Mouse (Mus musculus) brown adipose tissue, adult 24 weeks (tissue): Measurements from ENCODE around the gene Osmr. TPM values are rescaled to one million over a fixed set of nuclear protein-coding genes. Genes with fewer than 3 reads are reported as not detected.
"Not testable (repeated sequence)": the region's sequence is repeated elsewhere in the genome, so short reads cannot be mapped to it uniquely, and the experiment has no call there.

Experiments
- H3K27ac ChIP-seq: fragments of 200-500 bp; replicated peaks from 2 replicates; pipeline ENCODE4 v1.5.1; 2012; ENCODE audit warnings: low read depth, mild to moderate bottlenecking, low read length
- H3K4me1 ChIP-seq: fragments of 200-500 bp; 2 replicates; pipeline ENCODE4 v1.6.1; 2012; ENCODE audit warnings: low read length, mixed read lengths; ENCODE audit not compliant: control insufficient read depth, insufficient read depth, insufficient read length
- H3K4me3 ChIP-seq: fragments of 200-500 bp; 2 replicates; pipeline ENCODE4 v1.5.1; 2012; ENCODE audit warnings: low read depth, mild to moderate bottlenecking, low read length, moderate library complexity; ENCODE audit not compliant: insufficient read depth
- polyA plus RNA-seq: library from polyadenylated mRNA; stranded (reverse); fragments of >200 nt; gene quantifications from 2 replicates; pipeline ENCODE4 v1.2.4, GENCODE M21; 2012; ENCODE audit not compliant: missing spikeins, insufficient read depth, insufficient read length

Osmr gene
- polyA plus RNA-seq, 1 experiment: 3.4 TPM

DNA sequence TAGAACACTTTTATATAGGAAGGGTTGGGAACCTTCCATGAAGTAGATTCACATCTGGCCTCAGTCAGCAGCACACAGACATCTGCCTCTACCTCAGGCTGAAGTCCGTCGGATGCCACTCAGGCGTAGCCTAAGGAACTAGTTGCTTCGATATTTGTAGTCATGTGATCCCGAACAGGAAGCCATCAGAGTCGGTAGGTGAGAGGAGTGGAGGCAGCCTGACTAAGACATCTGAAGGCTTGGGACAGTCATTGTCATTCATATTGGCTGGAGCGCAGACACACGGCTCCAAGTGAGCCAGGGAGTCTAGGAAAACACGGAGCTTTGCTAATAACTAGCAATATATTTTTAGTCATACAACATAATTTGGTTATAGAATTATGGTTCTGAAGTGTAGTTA is 6.4 kb upstream of the Osmr start:
- no peak overlapping the region for H3K4me3 ChIP-seq
- H3K27ac ChIP-seq: no peak overlapping the region

DNA sequence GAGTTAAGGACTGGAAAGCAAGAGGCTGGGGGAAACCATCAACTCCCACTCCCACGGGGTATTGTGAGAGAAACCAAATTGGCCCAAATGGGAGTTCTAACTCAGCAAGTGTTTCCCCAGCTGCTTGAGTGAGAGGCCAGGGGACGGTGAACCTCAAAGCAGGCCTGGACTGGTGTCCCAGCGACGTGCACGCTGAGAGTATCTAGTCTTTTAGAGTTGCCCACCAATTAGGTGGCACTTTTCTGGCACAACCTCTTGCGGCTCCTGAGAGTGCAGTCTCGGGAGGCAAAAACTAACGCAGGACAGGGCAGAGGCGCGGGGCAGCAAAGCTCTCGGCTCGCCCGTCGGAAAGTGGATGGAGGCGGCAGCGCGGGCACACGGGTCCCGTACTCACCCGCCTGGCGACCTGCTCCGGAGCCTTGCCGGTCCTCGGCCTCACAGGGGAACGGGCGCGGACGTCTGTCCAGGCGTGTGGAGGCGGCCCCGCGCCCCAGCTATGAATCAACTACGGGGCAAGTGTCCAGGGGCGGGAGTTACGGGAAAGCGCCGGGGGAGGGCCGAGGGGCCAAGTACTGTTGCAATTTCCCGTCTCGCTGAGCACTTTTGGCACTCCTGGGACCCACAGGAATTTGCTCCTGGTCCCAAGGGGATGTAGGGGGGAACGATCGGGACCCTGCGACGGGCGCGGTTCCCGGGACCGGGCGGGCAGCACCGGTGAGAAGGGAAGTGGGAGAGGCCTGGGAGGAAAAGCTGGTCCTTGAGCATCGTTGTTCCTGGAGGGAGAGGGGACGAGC is 765 bp downstream of the Osmr start:
- Histone ChIP-seq H3K4me3 (peak overlapping the region; percentile 73), H3K27ac (peak overlapping the region; percentile 88), H3K4me1 (peaks cover 4% of the 10 kb centered on the region; the same call in 1 of the 2 replicates)

More for the DNA sequence above, 6.4 kb upstream of the Osmr start:
- no peaks in the 10 kb centered on the region; the same call in 1 of the 2 replicates for H3K4me1 ChIP-seq

DNA sequence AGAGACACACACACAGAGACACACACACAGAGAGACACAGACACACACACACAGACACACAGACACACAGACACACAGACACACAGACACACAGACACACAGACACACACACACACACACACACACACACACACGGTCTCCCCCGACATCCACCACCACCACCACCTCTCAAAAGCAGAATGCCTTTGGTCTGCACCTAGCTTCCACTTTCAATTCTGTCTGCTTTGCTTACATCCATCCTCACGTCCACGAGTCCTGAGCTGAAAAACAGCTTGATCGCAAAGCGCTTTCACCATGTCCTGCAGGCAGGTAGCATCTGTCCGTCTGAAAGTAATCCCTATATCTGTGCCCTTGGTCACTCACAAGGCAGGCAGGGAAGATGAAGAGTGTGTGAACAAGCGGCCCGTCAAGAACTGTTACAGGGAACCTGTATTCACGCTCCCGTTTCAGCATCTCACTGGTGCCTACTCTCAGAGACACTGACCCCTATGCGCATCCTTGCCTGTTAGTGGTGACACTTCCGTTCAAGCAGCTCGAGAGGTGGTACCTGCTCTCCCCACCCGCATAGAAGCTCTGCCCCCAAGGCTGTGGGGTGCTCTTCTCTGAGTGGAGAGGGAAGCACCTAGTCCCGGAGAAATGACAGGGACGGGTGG is 1.5 kb downstream of the Osmr start:
- peaks cover 4% of the 10 kb centered on the region; the same call in 1 of the 2 replicates for H3K4me1 ChIP-seq
- H3K27ac ChIP-seq: peak overlapping the region; percentile 88
- H3K4me3 ChIP-seq: peak overlapping the region; percentile 73

DNA sequence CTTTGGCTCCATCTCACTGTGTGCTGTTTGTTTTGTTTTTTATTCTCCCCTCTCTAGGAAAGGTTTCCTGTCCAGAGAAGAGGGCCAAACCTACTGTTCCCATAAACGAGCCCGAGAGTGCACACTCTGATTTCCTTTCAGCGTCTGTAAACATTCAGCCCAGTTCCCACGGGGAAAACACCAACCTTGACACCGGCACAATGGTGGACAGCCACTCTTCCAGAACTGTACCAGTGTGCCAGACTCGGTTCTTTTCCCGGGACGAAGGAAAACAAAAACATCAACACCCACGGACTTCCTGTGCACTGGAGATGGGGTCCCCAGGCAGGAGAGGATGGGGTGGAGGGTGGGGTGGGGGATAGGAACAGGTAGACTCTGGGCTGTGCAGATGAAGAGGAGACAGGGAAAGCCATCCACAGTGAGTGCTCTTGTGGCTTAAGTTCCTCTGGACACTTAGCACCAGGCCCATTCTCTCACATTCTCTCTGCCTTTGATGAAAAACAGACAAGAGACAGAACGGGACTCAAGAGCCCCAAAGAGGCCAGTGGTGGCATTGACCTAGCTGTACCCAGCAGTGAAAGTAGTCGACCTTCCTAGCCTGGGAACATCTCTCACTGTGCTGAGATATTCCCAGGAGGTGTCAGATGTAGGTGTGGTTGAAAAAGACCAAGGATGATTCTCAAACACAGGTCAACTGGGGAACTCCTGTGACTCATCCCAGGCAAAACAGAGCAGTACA is 3.0 kb downstream of the Osmr start:
- peak overlapping the region; percentile 73 for H3K4me3 ChIP-seq

DNA sequence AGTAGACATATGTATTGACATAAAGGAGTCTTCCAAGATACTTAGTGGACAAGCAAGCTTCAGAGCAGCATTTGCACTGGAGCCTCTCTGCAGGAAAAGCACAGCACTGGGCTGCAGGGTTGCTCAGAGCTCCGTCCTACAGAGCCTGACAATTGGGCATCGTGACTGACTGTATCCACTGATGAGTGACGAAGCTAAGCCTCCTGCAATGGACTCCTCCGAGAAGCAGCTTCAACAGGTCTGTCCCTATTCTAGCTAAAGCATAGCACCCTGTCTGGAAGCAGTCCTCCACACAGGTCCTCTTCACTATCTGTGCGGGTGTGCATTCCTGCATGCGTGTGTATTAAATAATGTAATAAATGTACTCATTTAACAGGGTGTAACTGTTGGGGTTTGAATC is 7.9 kb downstream of the Osmr start:
- H3K4me3 ChIP-seq: no peak overlapping the region
- H3K4me1 ChIP-seq: peaks cover 8% of the 10 kb centered on the region; the same call in 1 of the 2 replicates

More for the DNA sequence above, 3.0 kb downstream of the Osmr start:
- peaks cover 4% of the 10 kb centered on the region; the same call in 1 of the 2 replicates for H3K4me1 ChIP-seq
- peak overlapping the region; percentile 93 for H3K27ac ChIP-seq

DNA sequence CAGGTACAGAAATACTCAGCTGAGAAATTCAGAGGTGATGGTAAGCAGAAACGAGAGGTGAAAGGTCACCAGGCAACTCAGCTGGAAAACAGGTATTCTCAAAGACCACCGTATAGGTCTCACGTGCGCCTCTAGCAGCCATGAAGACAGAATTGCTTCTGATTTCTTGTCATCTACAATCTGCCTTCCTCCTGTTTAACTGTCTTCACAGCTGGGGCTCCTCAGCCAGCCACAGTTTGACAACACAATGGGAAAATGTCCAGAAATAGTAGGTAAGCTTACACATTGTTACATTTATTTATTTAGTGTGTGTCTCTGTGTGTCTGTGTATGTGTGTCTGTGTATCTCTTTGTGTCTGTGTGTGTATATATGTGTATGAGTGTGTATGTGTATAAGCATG is 12.6 kb downstream of the Osmr start:
- Histone ChIP-seq H3K4me3 (no peak overlapping the region), H3K4me1 (peaks cover 14% of the 10 kb centered on the region), H3K27ac (no peak overlapping the region; the same call in 1 of the 2 replicates)

More for the DNA sequence above, 7.9 kb downstream of the Osmr start:
- no peak overlapping the region for H3K27ac ChIP-seq

DNA sequence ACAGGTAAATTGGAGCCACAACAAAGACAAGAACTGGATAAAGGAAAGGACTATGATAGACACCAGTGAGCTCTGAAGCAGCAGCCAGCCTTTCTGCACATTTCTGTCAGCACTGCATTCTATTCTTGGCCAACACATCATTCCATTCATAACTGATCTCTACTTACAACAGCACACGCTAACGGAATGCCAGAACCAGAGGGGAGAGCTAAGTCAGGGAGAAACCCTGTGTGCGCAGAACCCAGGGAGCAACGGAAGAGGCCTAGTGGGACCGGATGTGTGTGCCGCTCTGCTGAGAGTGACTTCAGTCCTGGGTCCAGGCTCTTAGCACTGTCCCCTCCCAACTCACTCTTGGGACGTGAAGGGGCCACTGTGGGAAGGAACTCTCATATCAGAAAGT is 13.2 kb downstream of the Osmr start:
- H3K4me3 ChIP-seq: no peak overlapping the region
- peak overlapping the region; percentile 2; the same call in 1 of the 2 replicates for H3K27ac ChIP-seq
- H3K4me1 ChIP-seq: peaks cover 14% of the 10 kb centered on the region

DNA sequence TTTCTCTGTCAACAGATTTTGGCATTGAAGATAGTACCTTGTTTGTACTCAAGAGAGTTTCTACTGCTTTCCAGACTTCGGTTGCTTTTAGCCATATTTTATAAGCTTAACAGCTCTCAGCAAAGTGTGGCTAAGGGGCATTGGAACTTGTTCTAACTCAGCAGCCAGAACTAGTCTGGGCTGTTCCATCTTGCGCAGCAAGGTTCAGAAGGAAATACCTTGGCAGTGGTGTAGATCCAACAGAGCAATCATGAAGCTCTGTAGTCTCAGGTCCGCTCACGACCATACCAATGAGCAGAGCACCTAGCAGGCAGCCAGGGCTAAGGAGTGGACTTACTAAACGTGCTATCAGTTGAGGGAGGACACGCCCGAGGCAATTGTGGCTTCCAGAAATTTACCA is 15.0 kb downstream of the Osmr start:
- H3K4me1 ChIP-seq: peaks cover 11% of the 10 kb centered on the region
- no peak overlapping the region for H3K4me3 ChIP-seq
- no peak overlapping the region for H3K27ac ChIP-seq

DNA sequence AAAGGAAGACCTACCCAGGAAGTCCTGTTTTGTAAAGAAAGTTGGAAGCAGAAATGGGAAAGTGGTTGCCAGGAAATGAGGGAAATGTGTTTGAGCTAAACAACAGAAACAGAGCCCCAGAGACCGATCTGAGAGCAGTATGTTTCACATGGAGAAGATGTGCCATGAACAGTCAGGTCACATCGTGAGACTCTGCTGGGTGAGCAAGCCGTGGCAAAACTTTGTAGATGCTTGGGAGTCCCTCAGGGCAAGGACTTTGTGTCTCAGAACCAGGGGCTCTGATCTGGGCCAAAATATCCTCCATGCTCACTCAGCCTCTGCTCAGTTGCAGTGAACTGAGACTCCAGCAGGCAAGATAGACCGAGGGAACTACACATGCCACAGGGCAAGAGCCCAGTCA is 15.9 kb downstream of the Osmr start:
- Histone ChIP-seq H3K4me1 (peaks cover 7% of the 10 kb centered on the region), H3K4me3 (no peak overlapping the region), H3K27ac (peak overlapping the region; percentile 31)

DNA sequence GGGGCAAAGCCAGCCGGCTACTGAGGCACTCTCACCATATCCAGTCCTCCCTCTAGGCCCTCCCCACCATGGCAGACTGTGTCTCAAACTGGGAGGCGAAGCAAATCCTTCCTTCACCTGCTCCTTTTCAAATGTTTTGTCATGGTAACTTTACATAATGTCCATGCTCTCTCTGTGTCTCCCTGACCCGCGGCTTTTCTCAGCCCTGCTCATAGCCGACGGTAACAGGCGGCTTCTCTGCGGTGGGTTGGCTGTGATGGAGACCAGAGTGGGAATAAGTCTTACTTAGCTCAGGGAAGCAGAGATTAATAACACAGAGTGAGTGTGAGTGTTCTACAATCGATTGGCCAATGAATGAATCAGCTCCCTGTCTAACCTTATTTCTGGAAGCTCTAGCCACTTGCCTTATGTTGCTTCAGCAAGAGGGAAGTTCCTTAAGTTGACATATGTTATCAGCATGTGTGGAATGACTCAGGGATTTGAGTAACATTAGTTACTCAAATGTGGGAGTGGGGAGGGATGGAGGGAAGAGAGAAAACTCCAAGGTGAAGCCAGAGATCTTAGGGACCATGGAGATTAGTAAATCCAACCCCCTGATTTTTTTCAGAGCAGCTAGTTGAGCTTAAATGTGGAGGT is 17.4 kb downstream of the Osmr start:
- Histone ChIP-seq H3K4me1 (peaks cover 7% of the 10 kb centered on the region), H3K4me3 (no peak overlapping the region), H3K27ac (no peak overlapping the region)

DNA sequence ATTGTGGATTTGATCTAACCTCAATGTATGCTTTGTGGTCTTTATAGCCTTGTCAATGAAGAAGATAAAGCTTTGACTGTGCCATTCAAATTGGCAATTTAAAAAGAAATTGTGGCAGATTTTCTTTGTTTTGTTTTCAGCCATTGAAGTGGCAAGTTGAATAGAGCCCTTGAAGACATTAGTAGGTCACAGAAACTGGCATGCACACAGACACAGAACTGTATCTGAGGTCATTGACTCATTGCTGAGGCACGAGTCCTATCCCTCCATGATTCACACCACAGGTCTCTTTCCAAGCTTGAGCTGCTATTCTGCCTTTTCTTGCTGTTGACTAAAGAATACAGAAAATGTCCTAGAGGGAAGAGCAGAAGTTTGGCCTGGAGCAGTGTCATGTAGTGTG is 24.9 kb downstream of the Osmr start:
- peaks cover 5% of the 10 kb centered on the region; the same call in 1 of the 2 replicates for H3K4me1 ChIP-seq
- H3K4me3 ChIP-seq: no peak overlapping the region
- H3K27ac ChIP-seq: no peak overlapping the region

DNA sequence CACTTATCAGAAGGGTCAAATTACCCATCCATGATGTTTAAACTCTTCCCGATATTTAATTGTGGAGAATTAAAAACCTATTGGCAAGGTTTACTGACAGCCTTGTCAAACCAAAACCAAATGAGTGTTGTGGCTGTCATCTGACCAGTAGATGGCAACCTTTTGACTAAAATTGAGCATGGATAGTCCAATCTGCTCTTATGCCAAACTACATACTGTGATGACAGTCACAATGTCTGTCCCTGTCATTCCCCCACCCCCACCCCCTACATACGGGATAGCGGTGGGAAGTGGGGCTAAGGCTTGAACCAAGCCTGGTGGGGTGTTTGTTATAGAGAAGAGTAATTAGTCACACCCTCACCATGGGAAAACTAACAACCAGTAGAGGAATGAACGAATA is 34.6 kb downstream of the Osmr start:
- Histone ChIP-seq H3K4me3 (no peak overlapping the region), H3K27ac (no peak overlapping the region), H3K4me1 (no peaks in the 10 kb centered on the region)

DNA sequence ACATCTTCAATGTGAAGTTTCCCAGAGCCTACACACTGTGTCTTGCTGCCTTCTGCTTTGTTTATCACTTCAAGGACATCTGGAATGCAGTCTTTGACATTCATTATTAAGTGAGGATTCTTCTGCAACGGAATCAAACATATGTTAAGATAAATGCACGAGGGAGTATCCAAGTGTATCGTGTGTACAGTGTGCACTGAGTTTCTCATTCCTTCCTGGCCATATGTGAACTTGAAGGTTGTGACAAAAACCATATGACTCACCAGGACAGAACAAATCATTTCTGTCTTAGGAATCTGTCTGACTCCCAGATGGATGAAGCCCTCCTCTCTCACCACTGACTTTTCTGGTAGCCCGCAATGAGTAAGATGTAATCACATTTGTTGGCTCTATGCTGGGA is 59.0 kb downstream of the Osmr start:
- Histone ChIP-seq H3K4me3 (no peak overlapping the region), H3K27ac (no peak overlapping the region), H3K4me1 (no peaks in the 10 kb centered on the region)

DNA sequence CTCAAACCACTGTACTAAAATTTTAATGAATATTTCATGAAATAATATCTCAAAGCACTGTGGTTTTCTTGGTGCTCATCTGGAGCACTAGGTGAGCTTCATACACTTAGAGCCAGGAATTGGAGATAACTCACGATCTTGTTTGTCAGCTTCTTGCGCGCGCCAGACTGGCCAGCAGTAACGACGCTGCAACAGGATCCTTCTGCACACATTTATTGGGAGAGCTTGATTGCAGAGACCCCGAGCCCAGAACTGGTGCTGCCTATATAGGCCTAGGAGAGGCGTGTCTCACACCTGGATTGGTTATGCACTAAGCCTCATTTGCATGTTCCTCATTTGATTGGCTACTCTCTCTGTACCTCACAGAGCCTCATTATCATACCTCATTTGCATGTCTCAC is 73.6 kb downstream of the Osmr start:
- not testable (repeated sequence) for H3K4me3 ChIP-seq, H3K4me1 ChIP-seq, H3K27ac ChIP-seq

DNA sequence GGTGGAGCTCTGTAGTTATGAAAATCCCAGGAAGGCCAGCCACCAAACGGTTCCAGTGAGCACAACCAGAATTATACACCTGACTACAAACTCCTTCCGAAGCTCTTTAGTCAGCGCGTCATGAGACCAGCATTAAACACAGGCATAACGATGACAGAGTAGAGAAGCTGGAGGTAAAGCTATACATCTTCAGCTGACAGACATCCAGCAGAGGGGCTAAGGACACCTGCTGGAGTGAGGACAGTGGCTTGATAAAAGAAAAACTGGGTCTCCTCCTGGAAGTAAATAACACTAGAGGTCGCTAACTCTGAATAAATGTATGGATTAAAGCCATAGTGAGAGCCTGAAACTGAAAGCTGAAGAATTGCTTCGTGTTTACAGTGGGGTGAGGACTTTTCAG is 81.9 kb downstream of the Osmr start:
- no peak overlapping the region for H3K4me3 ChIP-seq
- no peaks in the 10 kb centered on the region for H3K4me1 ChIP-seq
- no peak overlapping the region for H3K27ac ChIP-seq
